Mouse (Mus musculus) ovary, postnatal 36 days (tissue): ENCODE results near the gene Ttc7b.

Source experiments
- DNase-seq: peaks from one replicate; pipeline ENCODE4 v3.0.0; 2022; ENCODE audit warnings: low spot score, mixed read lengths

The Ttc7b gene

GRCm38 (mm10) chr12:100408714-100409113 is 111.9 kb downstream of the Ttc7b start:
- DNase-seq: no peak

- DNase-seq: no peak
Observed at GRCm38 (mm10) chr12:100408143-100408542, 112.5 kb downstream of the Ttc7b start.

- no peak for DNase-seq
Observed at GRCm38 (mm10) chr12:100407371-100407770, 113.3 kb downstream of the Ttc7b start.

- no peak for DNase-seq
Observed at GRCm38 (mm10) chr12:100406094-100406493, 114.5 kb downstream of the Ttc7b start.

GRCm38 (mm10) chr12:100405512-100406030 is 115.1 kb downstream of the Ttc7b start:
- DNase-seq: no peak

GRCm38 (mm10) chr12:100404430-100404829 is 116.2 kb downstream of the Ttc7b start:
- no peak for DNase-seq

GRCm38 (mm10) chr12:100403005-100403324 is 117.7 kb downstream of the Ttc7b start:
- no peak for DNase-seq

- DNase-seq: no peak
Observed at GRCm38 (mm10) chr12:100402296-100403004, 118.2 kb downstream of the Ttc7b start.

GRCm38 (mm10) chr12:100400119-100400518 is 120.5 kb downstream of the Ttc7b start:
- DNase-seq: no peak

GRCm38 (mm10) chr12:100399126-100399727 is 121.4 kb downstream of the Ttc7b start:
- no peak for DNase-seq

- DNase-seq: no peak
Observed at GRCm38 (mm10) chr12:100398268-100398943, 122.2 kb downstream of the Ttc7b start.

- no peak for DNase-seq
Observed at GRCm38 (mm10) chr12:100397432-100398146, 123.0 kb downstream of the Ttc7b start.

- no peak for DNase-seq
Observed at GRCm38 (mm10) chr12:100396806-100397205, 123.8 kb downstream of the Ttc7b start.

GRCm38 (mm10) chr12:100393532-100393931 is 127.1 kb downstream of the Ttc7b start:
- no peak for DNase-seq

- no peak for DNase-seq
Observed at GRCm38 (mm10) chr12:100393109-100393508, 127.5 kb downstream of the Ttc7b start.

- DNase-seq: no peak
Observed at GRCm38 (mm10) chr12:100392466-100392865, 128.2 kb downstream of the Ttc7b start.

GRCm38 (mm10) chr12:100391890-100392289 is 128.7 kb downstream of the Ttc7b start:
- no peak for DNase-seq

- no peak for DNase-seq
Observed at GRCm38 (mm10) chr12:100389878-100390710, 130.5 kb downstream of the Ttc7b start.

- no peak for DNase-seq
Observed at GRCm38 (mm10) chr12:100386259-100386658, 134.4 kb downstream of the Ttc7b start.

- no peak for DNase-seq
Observed at GRCm38 (mm10) chr12:100382526-100382925, 138.1 kb downstream of the Ttc7b start.

- DNase-seq: no peak
Observed at GRCm38 (mm10) chr12:100381941-100382340, 138.7 kb downstream of the Ttc7b start.
